Mouse (Mus musculus): Measurements from ENCODE around the gene Mob3b. TPM values are rescaled to one million over a fixed set of nuclear protein-coding genes. Genes with fewer than 3 reads are reported as not detected.

Gene Mob3b
- 16.9 and 18.5 TPM in 2 replicates for polyA plus RNA-seq (2015; fragmentation: Nextera tagmentation; extraction: Ambion mirVana)

DNA sequence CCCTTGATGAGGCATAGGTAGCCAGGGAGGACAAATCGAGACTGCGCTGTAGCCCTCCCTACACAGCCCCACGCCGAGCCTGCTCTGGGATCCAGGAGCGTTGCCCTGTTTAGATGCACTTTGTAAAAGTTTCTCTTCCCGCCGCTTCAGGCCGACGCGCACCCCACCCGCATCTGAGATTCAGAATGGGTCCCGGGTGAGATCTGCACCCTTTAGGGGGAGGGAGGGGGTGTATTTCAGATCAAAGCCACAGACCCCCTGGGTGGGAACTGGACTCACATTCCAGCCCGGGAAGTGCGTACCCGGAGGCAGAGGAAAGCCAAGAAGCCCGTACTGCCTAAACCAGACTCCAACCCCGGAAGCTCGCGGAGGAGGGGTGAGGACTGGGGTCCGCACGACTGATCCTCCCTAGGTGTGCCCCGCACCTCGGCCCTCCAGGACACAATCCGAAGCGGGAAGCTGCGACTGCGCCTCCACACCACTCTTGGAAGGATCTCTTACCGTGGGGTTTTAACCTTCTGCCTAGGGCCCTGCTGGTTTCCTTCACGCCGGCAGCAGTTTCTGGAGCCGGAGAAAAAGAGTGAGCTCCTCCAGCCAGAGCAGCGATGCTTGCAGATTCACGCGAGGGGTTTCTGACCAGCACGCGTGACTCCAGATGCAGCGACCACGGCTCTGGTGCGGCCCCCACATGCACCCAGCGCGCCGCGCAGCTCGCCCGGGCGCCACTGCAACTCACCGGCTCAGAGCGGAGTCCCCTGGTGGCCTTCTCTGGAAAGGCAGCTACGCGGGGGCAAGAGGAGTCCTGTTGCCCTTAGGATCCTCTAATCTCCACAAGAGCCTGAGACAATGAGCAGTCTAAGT, at the start of gene Mob3b:
TSS of gene Mob3b (minus strand) at position 734 of the 861 bp plus-strand sequence.
- Histone ChIP-seq H3K9me3 (no peaks in the 10 kb centered on the region), H3K36me3 (no peaks in the 10 kb centered on the region), H3K27me3 (no peaks in the 10 kb centered on the region; the same call in 1 of the 2 replicates), H3K4me2 (peak within 1 kb of the TSS; percentile 82), H3K4me1 (peaks cover 15% of the 10 kb centered on the region), H3K27ac (peak within 1 kb of the TSS; percentile 95), H3K4me3 (peak within 1 kb of the TSS; percentile 66), H3K9ac (peak within 1 kb of the TSS; percentile 78)
- under 1% methylated on average over 50 of the region's 50 CpGs for WGBS
- ATAC-seq (ENCODE audit: insufficient number of reproducible peaks, insufficient read depth, low FRiP score, low TSS enrichment, low read depth): peak; percentile 68

DNA sequence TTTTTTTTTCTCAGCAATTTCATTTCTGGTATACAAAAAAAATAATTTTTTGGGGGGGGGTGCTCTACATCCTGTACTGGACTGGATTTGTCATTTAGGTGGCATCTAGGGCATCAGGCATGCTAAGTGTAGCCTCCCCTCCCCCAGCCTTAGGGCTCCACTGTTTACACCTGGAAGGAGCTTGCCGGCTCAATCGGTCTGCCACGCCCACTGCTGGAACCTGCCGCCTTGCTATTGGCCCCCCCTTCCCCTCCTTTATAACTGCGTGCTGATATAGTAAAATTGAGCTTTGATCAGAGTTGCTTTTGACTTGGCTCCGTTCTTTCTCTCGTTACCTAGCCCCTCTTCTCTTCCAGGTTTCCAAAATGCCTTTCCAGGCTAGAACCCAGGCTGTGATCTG, 47.4 kb upstream of the Mob3b start:
- Histone ChIP-seq H3K36me3 (peaks cover 43% of the 10 kb centered on the region), H3K9me3 (no peaks in the 10 kb centered on the region), H3K4me3 (no peak overlapping the region), H3K4me1 (no peaks in the 10 kb centered on the region), H3K4me2 (no peak overlapping the region), H3K27me3 (no peaks in the 10 kb centered on the region), H3K27ac (no peak overlapping the region), H3K9ac (no peak overlapping the region)
- WGBS: 65% methylated on average over 7 of the region's 7 CpGs
- ATAC-seq (ENCODE audit: insufficient number of reproducible peaks, insufficient read depth, low FRiP score, low TSS enrichment, low read depth): no peak

DNA sequence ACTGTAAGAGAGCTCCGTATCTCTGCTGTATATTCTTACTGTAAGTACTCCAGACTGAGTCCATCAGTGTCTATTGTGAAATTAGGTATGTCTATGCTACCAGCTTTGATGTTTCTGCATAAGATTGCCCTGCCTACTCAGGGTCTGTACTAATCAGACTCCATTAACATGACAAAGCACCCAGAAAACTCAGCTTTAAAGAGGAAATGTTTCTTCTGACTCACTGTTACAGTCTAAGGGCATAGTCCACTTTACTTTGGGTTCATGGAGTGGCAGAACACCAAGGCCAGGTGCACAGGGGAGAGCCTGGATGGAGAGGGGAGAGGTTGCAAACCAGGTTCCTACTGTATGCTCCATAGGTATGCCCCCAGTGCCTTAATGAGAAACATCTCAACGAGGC, 46.4 kb upstream of the Mob3b start:
- Histone ChIP-seq H3K9me3 (no peaks in the 10 kb centered on the region), H3K9ac (no peak overlapping the region), H3K4me2 (no peak overlapping the region), H3K27ac (no peak overlapping the region), H3K36me3 (peaks cover 50% of the 10 kb centered on the region), H3K27me3 (no peaks in the 10 kb centered on the region), H3K4me3 (no peak overlapping the region), H3K4me1 (no peaks in the 10 kb centered on the region)
- no peak for ATAC-seq (ENCODE audit: insufficient number of reproducible peaks, insufficient read depth, low FRiP score, low TSS enrichment, low read depth)
- 86% methylated on average over 2 of the region's 2 CpGs for WGBS

- H3K9ac ChIP-seq: no peak overlapping the region
- no peak overlapping the region for H3K4me2 ChIP-seq
- H3K36me3 ChIP-seq: peaks cover 55% of the 10 kb centered on the region
- no peak overlapping the region for H3K27ac ChIP-seq
- H3K4me3 ChIP-seq: no peak overlapping the region
- no peaks in the 10 kb centered on the region for H3K27me3 ChIP-seq
- H3K4me1 ChIP-seq: no peaks in the 10 kb centered on the region
- H3K9me3 ChIP-seq: no peaks in the 10 kb centered on the region
- 95% methylated on average over 5 of the region's 5 CpGs for WGBS
- ATAC-seq (ENCODE audit: insufficient number of reproducible peaks, insufficient read depth, low FRiP score, low TSS enrichment, low read depth): no peak
Observed at GRCm38 (mm10) chr4:35201700-35202099, 44.4 kb upstream of the Mob3b start.

DNA sequence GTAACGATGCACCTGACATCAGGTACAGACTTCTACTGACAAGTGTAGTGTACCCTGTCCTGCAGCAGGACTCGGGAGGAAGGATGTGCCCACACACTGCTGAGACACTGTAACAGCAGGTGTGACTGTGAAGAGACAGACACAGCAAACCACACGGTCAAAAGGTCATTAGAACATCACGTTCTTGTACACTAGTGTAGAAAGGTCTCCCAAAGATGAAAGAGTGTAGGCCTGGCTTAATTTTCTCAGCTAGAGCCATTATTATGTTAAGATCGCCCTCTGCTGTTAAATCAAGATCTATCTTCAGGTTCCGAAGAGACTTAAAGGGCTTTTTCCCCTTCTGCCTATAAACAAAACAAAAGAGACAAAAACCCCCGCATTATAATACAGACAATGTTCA, 35.4 kb upstream of the Mob3b start:
- ATAC-seq (ENCODE audit: insufficient number of reproducible peaks, insufficient read depth, low FRiP score, low TSS enrichment, low read depth): no peak
- 48% methylated on average over 7 of the region's 7 CpGs for WGBS
- no peaks in the 10 kb centered on the region for H3K4me1 ChIP-seq
- H3K4me2 ChIP-seq: no peak overlapping the region
- H3K27me3 ChIP-seq: no peaks in the 10 kb centered on the region
- no peaks in the 10 kb centered on the region for H3K9me3 ChIP-seq
- no peak overlapping the region for H3K9ac ChIP-seq
- H3K36me3 ChIP-seq: peaks cover 11% of the 10 kb centered on the region
- H3K4me3 ChIP-seq: no peak overlapping the region
- H3K27ac ChIP-seq: no peak overlapping the region

DNA sequence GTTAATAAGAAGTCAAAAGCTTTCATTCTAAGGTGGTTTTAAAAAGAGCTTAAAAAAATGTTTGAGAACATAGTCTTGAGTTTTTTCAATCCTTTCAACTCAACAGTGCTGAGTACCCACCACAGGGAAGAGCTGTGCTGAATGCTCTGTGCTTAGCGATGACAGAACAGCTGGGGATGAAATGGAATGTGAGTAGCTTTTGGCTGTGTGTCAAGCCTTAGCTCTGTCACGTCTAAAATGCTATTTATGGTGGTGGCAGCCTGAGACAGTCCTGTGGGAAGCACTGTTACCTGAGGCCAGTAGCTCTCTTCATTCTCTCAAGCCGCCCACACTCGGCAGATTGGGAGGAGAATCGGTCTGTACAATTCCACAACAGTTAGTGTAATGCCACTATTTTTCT, 32.5 kb upstream of the Mob3b start:
- WGBS: 66% methylated on average over 5 of the region's 5 CpGs
- ATAC-seq (ENCODE audit: insufficient number of reproducible peaks, insufficient read depth, low FRiP score, low TSS enrichment, low read depth): no peak
- Histone ChIP-seq H3K4me1 (no peaks in the 10 kb centered on the region), H3K4me3 (no peak overlapping the region), H3K9ac (no peak overlapping the region), H3K9me3 (no peaks in the 10 kb centered on the region), H3K36me3 (peaks cover 6% of the 10 kb centered on the region), H3K27ac (no peak overlapping the region), H3K27me3 (no peaks in the 10 kb centered on the region), H3K4me2 (no peak overlapping the region)

DNA sequence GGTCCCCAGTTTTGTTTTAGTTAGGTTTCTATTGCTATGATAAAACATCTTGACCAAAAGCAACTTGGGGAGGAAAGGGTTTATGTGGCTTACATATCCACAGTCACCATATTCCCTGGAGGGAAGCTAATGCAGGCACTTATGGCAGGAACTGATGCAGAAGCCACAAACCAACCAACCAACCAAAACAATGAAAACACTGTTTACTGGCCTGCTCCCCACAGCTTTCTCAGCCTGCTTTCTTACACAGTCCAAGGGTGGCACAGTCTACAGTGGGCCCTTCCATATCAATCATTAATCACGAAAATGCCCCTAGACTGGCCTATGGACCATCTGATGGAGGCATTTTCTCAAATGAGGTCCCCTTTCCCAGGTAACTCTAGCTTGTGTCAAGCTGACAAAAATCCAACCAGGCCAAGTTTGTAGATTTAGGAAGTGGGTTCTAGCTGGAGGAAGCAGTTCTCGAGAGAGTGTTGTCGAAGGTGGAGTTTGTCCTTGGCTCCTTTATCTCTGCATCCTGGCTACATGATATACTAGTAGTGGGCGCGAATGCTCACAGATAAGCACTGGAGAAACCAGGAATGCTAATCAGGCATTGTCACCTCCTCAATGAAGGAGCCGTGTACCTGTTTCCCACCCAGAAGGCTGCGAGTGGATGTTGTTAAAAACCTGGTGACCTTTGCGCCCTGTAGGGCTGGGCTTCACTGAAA, 30.5 kb upstream of the Mob3b start:
- Histone ChIP-seq H3K4me3 (no peak overlapping the region), H3K36me3 (peaks cover 6% of the 10 kb centered on the region), H3K27ac (no peak overlapping the region), H3K4me1 (no peaks in the 10 kb centered on the region), H3K27me3 (no peaks in the 10 kb centered on the region), H3K9ac (no peak overlapping the region), H3K4me2 (no peak overlapping the region), H3K9me3 (no peaks in the 10 kb centered on the region)
- WGBS: 92% methylated on average over 8 of the region's 8 CpGs
- ATAC-seq (ENCODE audit: insufficient number of reproducible peaks, insufficient read depth, low FRiP score, low TSS enrichment, low read depth): no peak

GRCm38 (mm10) chr4:35177926-35178645, 20.8 kb upstream of the Mob3b start:
- Histone ChIP-seq H3K4me3 (no peak overlapping the region), H3K27ac (no peak overlapping the region), H3K27me3 (no peaks in the 10 kb centered on the region), H3K9ac (no peak overlapping the region), H3K9me3 (no peaks in the 10 kb centered on the region), H3K4me2 (no peak overlapping the region), H3K36me3 (no peaks in the 10 kb centered on the region), H3K4me1 (peaks cover 19% of the 10 kb centered on the region)
- ATAC-seq (ENCODE audit: insufficient number of reproducible peaks, insufficient read depth, low FRiP score, low TSS enrichment, low read depth): no peak
- 58% methylated on average over 12 of the region's 12 CpGs for WGBS

DNA sequence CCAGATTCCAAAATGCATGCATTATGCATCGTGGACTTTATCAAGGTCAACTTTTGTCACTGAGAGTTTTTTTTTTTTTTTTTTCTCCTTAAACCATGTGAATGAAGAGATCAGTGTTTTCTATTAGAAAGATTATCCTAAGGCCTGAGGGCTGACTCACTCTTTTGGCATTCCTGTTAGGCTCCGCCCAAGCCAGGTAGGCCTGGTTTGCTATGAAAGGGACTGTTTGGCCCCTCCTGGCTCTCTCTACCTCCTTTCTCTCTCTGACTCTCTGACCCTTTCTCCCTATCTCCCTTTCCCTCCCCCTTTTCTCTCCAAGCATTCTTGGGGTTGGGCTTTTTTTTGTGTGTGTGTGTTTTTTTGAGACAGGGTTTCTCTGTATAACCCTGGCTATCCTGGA, 18.3 kb upstream of the Mob3b start:
- Histone ChIP-seq H3K27ac (no peak overlapping the region), H3K4me3 (no peak overlapping the region), H3K27me3 (no peaks in the 10 kb centered on the region), H3K4me1 (peaks cover 19% of the 10 kb centered on the region), H3K9me3 (no peaks in the 10 kb centered on the region), H3K36me3 (no peaks in the 10 kb centered on the region), H3K4me2 (no peak overlapping the region), H3K9ac (no peak overlapping the region)
- no peak for ATAC-seq (ENCODE audit: insufficient number of reproducible peaks, insufficient read depth, low FRiP score, low TSS enrichment, low read depth)
- 83% methylated on average over 2 of the region's 2 CpGs for WGBS

- H3K4me2 ChIP-seq: no peak overlapping the region
- no peak overlapping the region for H3K4me3 ChIP-seq
- H3K4me1 ChIP-seq: peaks cover 25% of the 10 kb centered on the region
- no peaks in the 10 kb centered on the region for H3K36me3 ChIP-seq
- H3K9ac ChIP-seq: no peak overlapping the region
- no peaks in the 10 kb centered on the region for H3K9me3 ChIP-seq
- H3K27ac ChIP-seq: no peak overlapping the region
- H3K27me3 ChIP-seq: no peaks in the 10 kb centered on the region
- ATAC-seq (ENCODE audit: insufficient number of reproducible peaks, insufficient read depth, low FRiP score, low TSS enrichment, low read depth): no peak
- 55% methylated on average over 1 of the region's 1 CpGs for WGBS
Observed at GRCm38 (mm10) chr4:35173551-35173950, 16.3 kb upstream of the Mob3b start.

GRCm38 (mm10) chr4:35172471-35172870, 15.2 kb upstream of the Mob3b start:
- Histone ChIP-seq H3K4me1 (peaks cover 17% of the 10 kb centered on the region), H3K27ac (no peak overlapping the region), H3K4me3 (no peak overlapping the region), H3K27me3 (no peaks in the 10 kb centered on the region), H3K4me2 (no peak overlapping the region), H3K9me3 (no peaks in the 10 kb centered on the region), H3K9ac (no peak overlapping the region), H3K36me3 (no peaks in the 10 kb centered on the region)
- no peak for ATAC-seq (ENCODE audit: insufficient number of reproducible peaks, insufficient read depth, low FRiP score, low TSS enrichment, low read depth)
- WGBS: 85% methylated on average over 2 of the region's 2 CpGs

Data from embryonic facial prominence, embryonic 13.5 days (tissue).